Mouse (Mus musculus) bone marrow, adult 2 months (tissue): ENCODE measurements at regions not wholly inside any gene's neighbourhood (a gene's known extent, or its start where the extent isn't known, plus 50 kb on each side); places are given as distances from the start of the nearest gene placed in this dataset.

Source experiments
- H3K27ac ChIP-seq: fragments of 200-500 bp; 2 replicates; pipeline ENCODE4 v1.5.1; 2012; ENCODE audit warnings: low read depth, mild to moderate bottlenecking, control low read depth, inconsistent platforms, low read length; ENCODE audit not compliant: control insufficient read depth, poor library complexity, insufficient read depth
- H3K4me1 ChIP-seq: fragments of 200-500 bp; 2 replicates; pipeline ENCODE4 v1.6.1; 2011; ENCODE audit warnings: low read length; ENCODE audit not compliant: control insufficient read depth, insufficient read depth
- H3K4me3 ChIP-seq: fragments of 200-500 bp; replicated peaks from 2 replicates; pipeline ENCODE3; 2011; ENCODE audit warnings: mild to moderate bottlenecking, low read depth, low read length, control low read depth; ENCODE audit not compliant: control insufficient read depth
- CTCF ChIP-seq: fragments of 200-500 bp; IDR thresholded peaks from 2 replicates; pipeline ENCODE4 v1.5.1; 2011; ENCODE audit warnings: low read length, control low read depth; ENCODE audit not compliant: control insufficient read depth, insufficient read depth
- POLR2A ChIP-seq: fragments of 200-500 bp; IDR thresholded peaks from 2 replicates; pipeline ENCODE4 v1.6.1; 2011; ENCODE audit warnings: low read depth, mild to moderate bottlenecking, control low read depth, low read length, borderline replicate concordance; ENCODE audit not compliant: control insufficient read depth
- WGBS: fragments of 180-500 bp; shearing (Covaris S2); methylation state at CpG from one replicate; pipeline ENCODE4 v1.1.7; 2018; 5-methylcytosine and 5-hydroxymethylcytosine counted together

DNA sequence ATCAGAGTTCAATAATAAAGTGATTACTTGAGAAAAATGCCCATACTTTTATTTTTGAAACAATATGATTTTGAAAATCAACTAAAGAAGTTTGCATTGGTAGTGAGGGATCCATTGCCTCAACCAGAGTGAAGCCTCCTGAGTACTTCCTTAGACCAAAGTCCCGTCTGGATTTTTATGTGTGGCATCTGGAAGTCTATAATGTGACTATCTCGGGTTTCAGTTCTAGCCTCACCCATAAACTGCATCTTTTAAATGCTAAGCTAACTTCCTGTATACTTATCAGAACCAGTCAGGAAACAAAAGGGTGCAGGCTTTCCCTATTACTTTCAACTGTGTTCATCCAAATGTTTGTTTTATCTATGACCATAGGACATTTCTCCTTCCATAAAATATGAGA, 178.8 kb downstream of the Spry2 start:
- TF ChIP-seq CTCF (no peak), POLR2A (no peak)
- H3K4me3 ChIP-seq = no peak overlapping the region
- no peaks in the 10 kb centered on the region for H3K4me1 ChIP-seq
- 34% methylated on average over 2 of the region's 2 CpGs for WGBS
- no peak overlapping the region for H3K27ac ChIP-seq

DNA sequence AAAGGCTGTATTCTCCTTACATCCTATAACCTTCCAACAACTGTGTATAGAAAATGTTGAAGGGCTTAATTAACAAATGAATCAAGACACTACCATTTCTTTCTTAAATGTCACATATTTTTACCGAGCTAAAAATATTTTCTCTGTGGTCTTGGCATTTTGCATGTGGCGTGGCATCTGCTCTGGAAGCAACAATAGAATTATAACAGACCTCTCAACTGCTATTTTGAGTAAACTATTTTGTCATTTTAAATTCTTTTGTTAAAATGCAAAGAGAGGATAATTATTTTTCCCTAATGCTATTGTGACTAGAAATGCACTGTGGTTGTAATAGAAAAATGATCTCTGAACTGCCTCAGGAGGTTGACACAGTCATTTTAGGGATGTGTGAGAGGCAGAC, 187.9 kb downstream of the Spry2 start:
- TF ChIP-seq POLR2A (no peak), CTCF (no peak)
- no peaks in the 10 kb centered on the region for H3K4me1 ChIP-seq
- H3K27ac ChIP-seq = no peak overlapping the region
- H3K4me3 ChIP-seq = no peak overlapping the region
- 49% methylated on average over 2 of the region's 2 CpGs for WGBS

DNA sequence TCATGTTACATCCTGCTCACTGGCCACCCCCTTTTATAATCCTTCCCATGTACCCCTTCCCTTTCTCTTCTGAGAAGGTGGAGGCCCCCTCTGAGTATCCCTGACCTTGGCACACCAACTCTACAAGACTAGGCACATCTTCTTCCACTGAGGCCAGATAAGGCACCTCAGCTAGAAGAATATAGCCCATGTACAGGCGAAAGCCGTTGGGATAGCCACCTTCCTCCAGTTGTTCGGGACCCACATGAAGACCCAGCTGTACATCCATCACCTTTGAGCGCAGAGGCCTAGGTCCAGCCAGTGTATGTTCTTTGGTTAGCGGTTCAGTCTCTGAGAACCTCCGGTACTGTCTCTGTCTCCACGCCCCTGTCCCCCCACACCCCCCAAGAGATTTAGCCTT, 189.9 kb downstream of the Spry2 start:
- TF ChIP-seq CTCF = no peak
- TF ChIP-seq POLR2A = no peak
- 86% methylated on average over 7 of the region's 7 CpGs for WGBS
- Histone ChIP-seq H3K4me3 (no peak overlapping the region), H3K4me1 (no peaks in the 10 kb centered on the region), H3K27ac (no peak overlapping the region)

DNA sequence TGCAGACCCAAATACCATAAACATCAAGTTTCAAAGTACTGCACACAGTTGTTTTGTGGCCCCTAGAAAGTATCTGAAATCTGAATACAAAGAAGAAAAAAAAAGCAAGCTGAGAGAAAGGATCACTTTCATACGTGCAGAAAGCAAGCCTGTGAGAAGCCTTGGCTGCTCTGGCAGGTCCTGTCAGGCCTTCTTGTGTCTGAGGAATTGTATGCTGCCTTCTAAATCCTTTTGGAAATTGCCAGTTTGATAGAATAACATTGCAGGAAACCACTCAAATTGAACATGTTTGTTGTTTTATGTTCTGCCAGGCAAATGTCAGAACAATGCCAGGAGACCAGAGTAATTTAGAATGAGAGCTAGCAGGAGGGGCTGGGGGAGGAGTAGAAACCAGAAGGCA, 198.0 kb downstream of the Spry2 start:
- Histone ChIP-seq H3K4me1 (no peaks in the 10 kb centered on the region), H3K27ac (no peak overlapping the region), H3K4me3 (no peak overlapping the region)
- no peak for TF ChIP-seq POLR2A
- no peak for TF ChIP-seq CTCF
- WGBS = 60% methylated on average over 1 of the region's 1 CpGs

DNA sequence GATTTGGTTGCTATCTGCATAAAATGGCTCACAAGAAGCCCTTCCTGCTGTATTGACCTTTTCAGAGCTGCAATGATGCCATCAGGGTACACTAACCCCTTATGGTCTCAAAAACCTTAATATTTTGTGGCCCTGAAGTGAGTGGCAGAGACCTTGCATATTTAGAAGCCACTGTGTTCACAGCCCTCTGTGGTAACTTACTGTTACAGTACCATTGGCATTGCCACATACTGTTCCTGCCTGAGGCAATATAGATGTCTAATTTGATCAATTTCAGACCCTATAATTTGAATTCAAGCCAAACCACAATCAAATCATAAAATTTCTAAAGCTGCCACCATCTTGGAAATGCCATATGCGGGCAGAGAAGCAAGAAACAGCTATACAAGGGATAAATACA, 198.5 kb downstream of the Spry2 start:
- Histone ChIP-seq H3K4me1 (no peaks in the 10 kb centered on the region), H3K4me3 (no peak overlapping the region), H3K27ac (no peak overlapping the region)
- WGBS = 72% methylated on average over 1 of the region's 1 CpGs
- TF ChIP-seq POLR2A (no peak), CTCF (no peak)

DNA sequence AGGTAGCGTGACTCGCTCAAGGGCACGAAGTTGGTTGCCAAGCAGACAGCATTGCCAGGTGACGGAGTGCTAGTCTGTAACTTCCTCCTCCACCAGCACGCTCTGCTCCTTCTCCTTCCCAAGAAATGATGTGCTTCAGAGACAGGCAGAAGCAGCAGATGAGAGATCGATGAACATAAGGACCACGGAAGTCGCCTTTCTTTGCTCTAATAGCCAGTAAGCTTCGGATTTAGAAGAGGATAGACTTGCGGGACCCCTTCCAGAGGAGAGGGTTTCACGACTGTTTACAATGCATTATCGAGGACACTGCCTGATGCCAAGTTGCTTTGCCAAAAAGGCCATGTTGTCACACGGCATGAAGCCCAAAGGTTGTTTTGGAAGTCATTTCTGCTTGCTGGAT, 199.2 kb downstream of the Spry2 start:
- 70% methylated on average over 13 of the region's 13 CpGs for WGBS
- H3K4me3 ChIP-seq = no peak overlapping the region
- H3K27ac ChIP-seq = no peak overlapping the region
- TF ChIP-seq CTCF (no peak), POLR2A (no peak)
- no peaks in the 10 kb centered on the region for H3K4me1 ChIP-seq

DNA sequence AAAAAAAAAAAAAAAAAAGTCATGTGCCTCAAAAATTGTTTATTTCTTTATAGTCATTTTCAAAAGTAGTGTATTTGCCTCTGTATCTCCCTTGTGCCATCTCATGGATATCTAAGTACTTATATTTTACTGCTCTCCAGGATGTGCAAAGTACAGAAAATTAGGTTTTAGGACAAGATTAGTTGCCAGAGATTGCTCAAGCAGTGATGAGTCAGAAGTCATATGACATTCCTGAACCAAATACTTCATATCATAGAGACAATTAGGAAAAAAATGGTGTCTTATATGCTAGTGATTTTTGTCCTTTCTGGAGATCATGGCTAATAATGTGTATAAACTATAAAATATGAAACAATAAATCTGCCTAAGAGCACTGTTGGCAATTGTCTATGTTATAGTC, 201.7 kb downstream of the Spry2 start:
- Histone ChIP-seq H3K4me3 (no peak overlapping the region), H3K27ac (no peak overlapping the region), H3K4me1 (no peaks in the 10 kb centered on the region)
- no peak for TF ChIP-seq POLR2A
- no peak for TF ChIP-seq CTCF

DNA sequence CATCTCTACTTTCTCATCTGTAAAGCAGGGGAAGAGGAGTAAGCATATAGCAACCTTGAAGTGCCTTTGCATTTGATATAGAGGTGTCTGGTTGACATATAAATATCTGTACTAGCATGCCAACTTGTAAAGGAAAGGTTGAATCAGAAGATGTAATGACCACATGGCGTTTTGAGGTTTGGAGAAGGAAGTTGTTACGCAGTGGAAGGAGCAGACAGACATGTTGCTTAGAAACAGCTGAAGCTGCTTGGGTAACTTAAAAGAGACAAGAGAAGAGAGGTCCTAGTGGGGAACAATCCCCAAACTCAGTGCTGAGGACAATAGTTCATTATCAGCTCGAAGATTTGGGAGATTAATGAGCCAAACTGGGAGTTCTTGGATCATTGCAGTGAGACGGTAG, 202.9 kb downstream of the Spry2 start:
- H3K4me1 ChIP-seq = no peaks in the 10 kb centered on the region
- no peak overlapping the region for H3K4me3 ChIP-seq
- no peak for TF ChIP-seq CTCF
- no peak for TF ChIP-seq POLR2A
- 32% methylated on average over 4 of the region's 4 CpGs for WGBS
- H3K27ac ChIP-seq = no peak overlapping the region

DNA sequence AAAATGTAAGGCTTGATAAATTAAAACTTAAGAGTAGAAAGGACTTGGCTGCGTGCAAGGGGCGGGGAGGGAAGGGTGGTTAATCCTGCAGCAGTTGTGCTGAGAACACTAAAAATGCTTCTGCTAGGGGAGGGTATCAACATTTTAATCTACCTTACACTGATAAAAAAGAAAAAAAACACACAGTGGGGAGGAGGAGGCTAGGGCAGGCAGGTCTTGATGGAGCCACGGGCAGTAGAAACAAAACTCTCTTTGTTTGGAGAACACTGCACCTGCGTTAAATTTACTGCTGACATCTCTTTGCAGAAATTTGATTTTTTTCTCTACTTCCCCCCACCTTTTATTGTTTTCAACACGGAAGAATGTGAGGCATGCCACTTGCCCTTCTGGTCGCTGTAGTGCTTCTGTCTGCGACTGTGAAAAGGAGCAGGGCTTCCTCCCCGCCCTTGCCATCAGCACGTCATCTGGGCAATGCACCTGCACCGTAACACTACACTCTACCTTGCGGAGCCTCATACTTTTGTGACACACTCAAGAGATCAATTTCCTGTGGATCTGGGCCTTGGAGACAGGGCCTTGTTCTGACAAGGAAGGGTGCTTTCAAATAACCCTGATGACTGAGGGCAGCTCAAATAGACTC, 211.7 kb downstream of the Spry2 start:
- TF ChIP-seq CTCF = no peak
- TF ChIP-seq POLR2A = no peak
- 73% methylated on average over 11 of the region's 11 CpGs for WGBS
- Histone ChIP-seq H3K4me3 (no peak overlapping the region), H3K27ac (no peak overlapping the region), H3K4me1 (no peaks in the 10 kb centered on the region)
